Mouse (Mus musculus) megakaryocyte, embryonic 14.5 days (primary cell): ENCODE results near the gene Emp2. TPM values are rescaled to one million over a fixed set of nuclear protein-coding genes. Genes with fewer than 3 reads are reported as not detected.

ENCODE experiments used
- H3K27me3 ChIP-seq: replicated peaks from 2 replicates; pipeline ENCODE3; 2012; ENCODE audit warnings: inconsistent platforms
- H3K36me3 ChIP-seq: replicated peaks from 2 replicates; pipeline ENCODE3; 2012; ENCODE audit warnings: low read length, inconsistent platforms, mixed read lengths
- H3K4me1 ChIP-seq: 2 replicates; pipeline ENCODE4 v1.6.1; 2012; ENCODE audit warnings: inconsistent platforms
- H3K4me3 ChIP-seq: replicated peaks from 2 replicates; pipeline ENCODE3; 2012; ENCODE audit warnings: moderate library complexity, mild to moderate bottlenecking, inconsistent platforms
- H3K9me3 ChIP-seq: 2 replicates; pipeline ENCODE4 v1.6.1; 2012; ENCODE audit warnings: inconsistent platforms
- FLI1 ChIP-seq: IDR thresholded peaks from 2 replicates; pipeline ENCODE4 v1.6.1; 2012; ENCODE audit warnings: low read length, inconsistent platforms, mixed read lengths
- GATA1 ChIP-seq: IDR thresholded peaks from 3 replicates; pipeline ENCODE4 v1.6.1; 2012; ENCODE audit warnings: mixed read lengths, low read length, inconsistent platforms, borderline replicate concordance
- polyA plus RNA-seq: library from polyadenylated mRNA; stranded (reverse); fragments of >175 nt; gene quantifications from 2 replicates; pipeline ENCODE4 v1.2.3, GENCODE M21; 2012; ENCODE audit warnings: low replicate concordance; ENCODE audit not compliant: insufficient read depth

The Emp2 gene
- polyA plus RNA-seq, result 0.06 TPM in 1 of 2 replicates, not detected in the other

GRCm38 (mm10) chr16:10313646-10314088 is at the start of gene Emp2:
TSS of gene Emp2 (minus strand) at chr16:10313968.
- Histone ChIP-seq H3K36me3 (no peaks in the 10 kb centered on the region), H3K4me1 (peaks cover 9% of the 10 kb centered on the region), H3K9me3 (no peaks in the 10 kb centered on the region), H3K4me3 (peak within 1 kb of the TSS; percentile 83), H3K27me3 (peaks cover 46% of the 10 kb centered on the region)
- TF ChIP-seq FLI1 (no peak), GATA1 (no peak)

- Histone ChIP-seq H3K36me3 (no peaks in the 10 kb centered on the region), H3K27me3 (peaks cover 12% of the 10 kb centered on the region), H3K4me3 (no peak overlapping the region), H3K9me3 (0 out of 2 replicates have a peak, but pooled peaks cover 2% of the 10 kb centered on the region), H3K4me1 (peaks cover 2% of the 10 kb centered on the region; the same call in 1 of the 2 replicates)
- TF ChIP-seq FLI1 (no peak), GATA1 (no peak)
These were observed 49.3 kb upstream of the Emp2 start for GRCm38 (mm10) chr16:10363061-10363460.

- Histone ChIP-seq H3K36me3 (no peaks in the 10 kb centered on the region), H3K9me3 (0 out of 2 replicates have a peak, but pooled peaks cover 4% of the 10 kb centered on the region), H3K4me1 (peaks cover 4% of the 10 kb centered on the region; the same call in 1 of the 2 replicates), H3K27me3 (peaks cover 9% of the 10 kb centered on the region), H3K4me3 (no peak overlapping the region)
- TF ChIP-seq GATA1 (no peak), FLI1 (no peak)
These were observed 45.5 kb upstream of the Emp2 start for GRCm38 (mm10) chr16:10359241-10359640.

GRCm38 (mm10) chr16:10358010-10358934 is 44.5 kb upstream of the Emp2 start:
- H3K9me3 ChIP-seq, result 0 out of 2 replicates have a peak, but pooled peaks cover 4% of the 10 kb centered on the region
- peaks cover 4% of the 10 kb centered on the region; the same call in 1 of the 2 replicates for H3K4me1 ChIP-seq
- TF ChIP-seq FLI1 (no peak), GATA1 (no peak)
- H3K27me3 ChIP-seq, result peaks cover 9% of the 10 kb centered on the region
- H3K4me3 ChIP-seq, result peak overlapping the region; percentile 75
- H3K36me3 ChIP-seq, result no peaks in the 10 kb centered on the region

GRCm38 (mm10) chr16:10355004-10355403 is 41.2 kb upstream of the Emp2 start:
- Histone ChIP-seq H3K9me3 (0 out of 2 replicates have a peak, but pooled peaks cover 4% of the 10 kb centered on the region), H3K4me3 (no peak overlapping the region), H3K36me3 (no peaks in the 10 kb centered on the region), H3K4me1 (peaks cover 4% of the 10 kb centered on the region; the same call in 1 of the 2 replicates), H3K27me3 (peaks cover 7% of the 10 kb centered on the region)
- TF ChIP-seq GATA1, result no peak

- H3K4me1 ChIP-seq, result no peaks in the 10 kb centered on the region
- TF ChIP-seq GATA1 (no peak), FLI1 (no peak)
- no peaks in the 10 kb centered on the region for H3K9me3 ChIP-seq
- H3K27me3 ChIP-seq, result peaks cover 14% of the 10 kb centered on the region
- no peaks in the 10 kb centered on the region for H3K36me3 ChIP-seq
- H3K4me3 ChIP-seq, result no peak overlapping the region
These were observed 37.4 kb upstream of the Emp2 start for GRCm38 (mm10) chr16:10351050-10351636.

- no peaks in the 10 kb centered on the region for H3K36me3 ChIP-seq
- TF ChIP-seq GATA1 (no peak), FLI1 (no peak)
- no peaks in the 10 kb centered on the region for H3K4me1 ChIP-seq
These were observed 36.1 kb upstream of the Emp2 start for GRCm38 (mm10) chr16:10349876-10350275.

GRCm38 (mm10) chr16:10349436-10349835 is 35.7 kb upstream of the Emp2 start:
- TF ChIP-seq GATA1, result no peak
- H3K4me1 ChIP-seq, result no peaks in the 10 kb centered on the region
- peaks cover 16% of the 10 kb centered on the region for H3K27me3 ChIP-seq
- H3K9me3 ChIP-seq, result no peaks in the 10 kb centered on the region
- no peak overlapping the region for H3K4me3 ChIP-seq
- H3K36me3 ChIP-seq, result no peaks in the 10 kb centered on the region

More at GRCm38 (mm10) chr16:10349876-10350275, 36.1 kb upstream of the Emp2 start:
- Histone ChIP-seq H3K9me3 (no peaks in the 10 kb centered on the region), H3K4me3 (no peak overlapping the region), H3K27me3 (peaks cover 14% of the 10 kb centered on the region)

GRCm38 (mm10) chr16:10347551-10347950 is 33.8 kb upstream of the Emp2 start:
- TF ChIP-seq GATA1 (no peak), FLI1 (no peak)

More at GRCm38 (mm10) chr16:10347551-10347950, 33.8 kb upstream of the Emp2 start:
- H3K4me1 ChIP-seq, result no peaks in the 10 kb centered on the region
- H3K27me3 ChIP-seq, result peaks cover 14% of the 10 kb centered on the region
- H3K36me3 ChIP-seq, result no peaks in the 10 kb centered on the region
- H3K4me3 ChIP-seq, result no peak overlapping the region
- no peaks in the 10 kb centered on the region for H3K9me3 ChIP-seq
